Mouse (Mus musculus) A20 (cell line): ENCODE measurements around the gene Trim23.
A peak's percentile ranks its signal among the peaks of the same experiment; 100 is the strongest.
"Not testable (repeated sequence)": the region's sequence is repeated elsewhere in the genome, so short reads cannot be mapped to it uniquely, and the experiment has no call there.

Source experiments
- DNase-seq: peaks from one replicate; pipeline ENCODE4 v3.0.0-alpha.2; 2011; ENCODE audit warnings: low read depth, low spot score

The Trim23 gene

GRCm38 (mm10) chr13:104178650-104179121 lies at the start of gene Trim23:
Gene Trim23, plus strand, starts transcription at chr13:104178797.
- DNase-seq, result peak; percentile 99

GRCm38 (mm10) chr13:104132561-104132960 lies 46.0 kb upstream of the Trim23 start:
- no peak for DNase-seq

GRCm38 (mm10) chr13:104134510-104135085 lies 44.0 kb upstream of the Trim23 start:
- no peak for DNase-seq

GRCm38 (mm10) chr13:104139369-104140209 lies 39.0 kb upstream of the Trim23 start:
- peak; percentile 83 for DNase-seq

- DNase-seq, result no peak
These were observed 33.7 kb upstream of the Trim23 start for GRCm38 (mm10) chr13:104144871-104145270.

- DNase-seq, result no peak
These were observed 33.0 kb upstream of the Trim23 start for GRCm38 (mm10) chr13:104145646-104146045.

- DNase-seq, result no peak
These were observed 24.4 kb upstream of the Trim23 start for GRCm38 (mm10) chr13:104154180-104154579.

- DNase-seq, result no peak
These were observed 23.5 kb upstream of the Trim23 start for GRCm38 (mm10) chr13:104155106-104155505.

GRCm38 (mm10) chr13:104155686-104156085 lies 22.9 kb upstream of the Trim23 start:
- DNase-seq, result no peak

- DNase-seq, result no peak
These were observed 6.9 kb upstream of the Trim23 start for GRCm38 (mm10) chr13:104171711-104172110.

GRCm38 (mm10) chr13:104172498-104172897 lies 6.1 kb upstream of the Trim23 start:
- DNase-seq, result no peak

GRCm38 (mm10) chr13:104176874-104177273 lies 1.7 kb upstream of the Trim23 start:
- no peak for DNase-seq

GRCm38 (mm10) chr13:104177796-104178649 lies 574 bp upstream of the Trim23 start, which contains the start of gene Trappc13:
Gene Trappc13, minus strand, starts transcription at chr13:104178469.
- peak; percentile 95 for DNase-seq

- DNase-seq, result no peak
These were observed 735 bp downstream of the Trim23 start for GRCm38 (mm10) chr13:104179176-104179888.

- no peak for DNase-seq
These were observed 8.8 kb downstream of the Trim23 start for GRCm38 (mm10) chr13:104187357-104187756.

- DNase-seq, result not testable (repeated sequence)
These were observed 17.3 kb downstream of the Trim23 start for GRCm38 (mm10) chr13:104195891-104196290.

- DNase-seq, result peak; percentile 24
These were observed 25.7 kb downstream of the Trim23 start for GRCm38 (mm10) chr13:104204313-104204712.

- DNase-seq, result peak; percentile 57
These were observed 48.9 kb downstream of the Trim23 start for GRCm38 (mm10) chr13:104227478-104227877.

- DNase-seq, result peak; percentile 99
These were observed 49.9 kb downstream of the Trim23 start, which contains the start of the genes Cenpk and Ppwd1 for GRCm38 (mm10) chr13:104228384-104229066. Gene Cenpk, plus strand, starts transcription at chr13:104228611. Gene Ppwd1, minus strand, starts transcription at chr13:104228843.

GRCm38 (mm10) chr13:104229181-104229580 lies 50.6 kb downstream of the Trim23 start:
- DNase-seq, result no peak
